Mouse (Mus musculus) cortical plate, adult 2 months (tissue): ENCODE measurements around the gene Lyrm9.

Experiments used
- CTCF ChIP-seq: fragments of 200-500 bp; IDR thresholded peaks from 2 replicates; pipeline ENCODE4 v1.5.1; 2011; ENCODE audit warnings: mild to moderate bottlenecking, control low read depth, low read length; ENCODE audit not compliant: insufficient read depth; ENCODE audit errors: extremely low read depth
- POLR2A ChIP-seq: fragments of 200-500 bp; IDR thresholded peaks from 2 replicates; pipeline ENCODE4 v1.6.1; 2011; ENCODE audit warnings: mild to moderate bottlenecking, low read length, control low read depth; ENCODE audit not compliant: insufficient read depth; ENCODE audit errors: extremely low read depth

GRCm38 (mm10) chr11:78805198-78805597 lies 21.2 kb upstream of the Lyrm9 start:
- TF ChIP-seq CTCF (no peak), POLR2A (no peak)
